Mouse (Mus musculus): ENCODE measurements around the gene Xrn2. TPM values are rescaled to one million over a fixed set of nuclear protein-coding genes. Genes with fewer than 3 reads are reported as not detected.

Gene Xrn2
- polyA plus RNA-seq, 1 experiment = 35.1 TPM

- no peak for DNase-seq
- Histone ChIP-seq H3K4me1 (replicated peaks; ENCODE audit: control insufficient read depth, insufficient read depth, low read length) (no peaks in the 10 kb centered on the region), H3K27ac (ENCODE audit: control insufficient read depth, insufficient read depth, low read length) (no peak overlapping the region), H3K27me3 (ENCODE audit: control insufficient read depth, insufficient read depth, low read length) (no peaks in the 10 kb centered on the region), H3K36me3 (ENCODE audit: control insufficient read depth, insufficient read depth, low read length) (peaks cover 40% of the 10 kb centered on the region), H3K4me3 (ENCODE audit: control insufficient read depth, insufficient read depth, low read length) (no peak overlapping the region)
- WGBS = 87% methylated on average over 1 of the region's 1 CpGs
- TF ChIP-seq CTCF (IDR thresholded peaks at IDR 0.05; ENCODE audit: borderline replicate concordance, control insufficient read depth, extremely low read depth, insufficient read depth, low read length, poor library complexity) = no peak
- TF ChIP-seq POLR2A (IDR thresholded peaks at IDR 0.05; ENCODE audit: control insufficient read depth, extremely low read depth, insufficient read depth, low read length, poor library complexity) = no peak
Measured at GRCm38 (mm10) chr2:147070305-147070704, 57.5 kb downstream of the Xrn2 start.

- WGBS = 96% methylated on average over 2 of the region's 2 CpGs
- TF ChIP-seq CTCF (IDR thresholded peaks at IDR 0.05; ENCODE audit: borderline replicate concordance, control insufficient read depth, extremely low read depth, insufficient read depth, low read length, poor library complexity) = no peak
- TF ChIP-seq POLR2A (IDR thresholded peaks at IDR 0.05; ENCODE audit: control insufficient read depth, extremely low read depth, insufficient read depth, low read length, poor library complexity) = no peak
- no peak overlapping the region for H3K27ac ChIP-seq (ENCODE audit: control insufficient read depth, insufficient read depth, low read length)
Measured at GRCm38 (mm10) chr2:147073962-147074361, 61.2 kb downstream of the Xrn2 start.

DNA sequence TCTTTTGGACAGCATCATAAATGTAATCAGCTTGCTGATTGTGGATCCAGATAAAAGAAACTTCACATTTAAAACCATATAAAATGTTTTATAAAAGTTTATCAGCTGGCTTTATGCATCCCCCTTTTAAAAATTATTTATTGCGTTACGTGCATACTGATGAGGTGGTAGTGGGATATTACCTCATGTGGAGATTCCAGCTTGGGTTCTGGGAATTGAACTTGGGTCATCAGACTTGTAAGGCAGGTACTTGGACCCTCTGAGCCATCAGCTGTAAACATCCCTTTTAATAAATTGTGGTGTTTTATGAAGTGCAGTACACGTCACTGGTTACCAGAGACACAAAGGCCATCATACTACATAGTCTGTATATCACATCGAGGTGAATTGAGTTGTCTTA, 61.6 kb downstream of the Xrn2 start:
- DNase-seq = no peak
- Histone ChIP-seq H3K36me3 (ENCODE audit: control insufficient read depth, insufficient read depth, low read length) (peaks cover 47% of the 10 kb centered on the region), H3K4me3 (ENCODE audit: control insufficient read depth, insufficient read depth, low read length) (no peak overlapping the region), H3K27me3 (ENCODE audit: control insufficient read depth, insufficient read depth, low read length) (no peaks in the 10 kb centered on the region), H3K27ac (ENCODE audit: control insufficient read depth, insufficient read depth, low read length) (no peak overlapping the region), H3K4me1 (replicated peaks; ENCODE audit: control insufficient read depth, insufficient read depth, low read length) (no peaks in the 10 kb centered on the region)
- WGBS = over 99% methylated on average over 4 of the region's 4 CpGs
- TF ChIP-seq CTCF (IDR thresholded peaks at IDR 0.05; ENCODE audit: borderline replicate concordance, control insufficient read depth, extremely low read depth, insufficient read depth, low read length, poor library complexity) (no peak), POLR2A (IDR thresholded peaks at IDR 0.05; ENCODE audit: control insufficient read depth, extremely low read depth, insufficient read depth, low read length, poor library complexity) (no peak)

More at GRCm38 (mm10) chr2:147073962-147074361, 61.2 kb downstream of the Xrn2 start:
- no peaks in the 10 kb centered on the region for H3K27me3 ChIP-seq (ENCODE audit: control insufficient read depth, insufficient read depth, low read length)
- no peak overlapping the region for H3K4me3 ChIP-seq (ENCODE audit: control insufficient read depth, insufficient read depth, low read length)
- H3K4me1 ChIP-seq (replicated peaks; ENCODE audit: control insufficient read depth, insufficient read depth, low read length) = no peaks in the 10 kb centered on the region
- no peak for DNase-seq
- H3K36me3 ChIP-seq (ENCODE audit: control insufficient read depth, insufficient read depth, low read length) = peaks cover 52% of the 10 kb centered on the region

DNA sequence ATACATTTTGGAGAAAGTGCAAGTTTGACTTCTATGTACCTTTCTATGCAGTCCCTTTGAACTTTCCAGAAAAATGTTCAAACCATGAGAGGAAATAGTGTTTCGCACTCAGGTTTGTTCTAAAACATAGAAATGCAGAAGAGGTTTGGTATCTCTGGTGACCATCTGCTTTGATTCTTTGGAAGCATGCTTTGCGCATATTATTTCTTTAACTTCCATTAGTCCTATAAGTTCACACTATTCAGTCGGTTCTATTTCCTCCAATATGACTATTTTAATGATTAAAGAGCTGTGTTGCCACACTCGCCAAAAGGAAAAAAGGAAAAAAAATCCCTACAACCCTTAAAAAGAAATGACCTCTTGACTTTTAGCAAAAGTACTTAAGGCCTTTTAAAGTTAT, 69.6 kb downstream of the Xrn2 start:
- no peak overlapping the region for H3K4me3 ChIP-seq (ENCODE audit: control insufficient read depth, insufficient read depth, low read length)
- peaks cover 23% of the 10 kb centered on the region for H3K27me3 ChIP-seq (ENCODE audit: control insufficient read depth, insufficient read depth, low read length)
- DNase-seq = no peak
- TF ChIP-seq CTCF (IDR thresholded peaks at IDR 0.05; ENCODE audit: borderline replicate concordance, control insufficient read depth, extremely low read depth, insufficient read depth, low read length, poor library complexity) (no peak), POLR2A (IDR thresholded peaks at IDR 0.05; ENCODE audit: control insufficient read depth, extremely low read depth, insufficient read depth, low read length, poor library complexity) (no peak)
- no peak overlapping the region for H3K27ac ChIP-seq (ENCODE audit: control insufficient read depth, insufficient read depth, low read length)
- 75% methylated on average over 4 of the region's 4 CpGs for WGBS
- peaks cover 2% of the 10 kb centered on the region; the same call in 1 of the 2 replicates for H3K36me3 ChIP-seq (ENCODE audit: control insufficient read depth, insufficient read depth, low read length)
- peaks cover 13% of the 10 kb centered on the region for H3K4me1 ChIP-seq (replicated peaks; ENCODE audit: control insufficient read depth, insufficient read depth, low read length)

DNA sequence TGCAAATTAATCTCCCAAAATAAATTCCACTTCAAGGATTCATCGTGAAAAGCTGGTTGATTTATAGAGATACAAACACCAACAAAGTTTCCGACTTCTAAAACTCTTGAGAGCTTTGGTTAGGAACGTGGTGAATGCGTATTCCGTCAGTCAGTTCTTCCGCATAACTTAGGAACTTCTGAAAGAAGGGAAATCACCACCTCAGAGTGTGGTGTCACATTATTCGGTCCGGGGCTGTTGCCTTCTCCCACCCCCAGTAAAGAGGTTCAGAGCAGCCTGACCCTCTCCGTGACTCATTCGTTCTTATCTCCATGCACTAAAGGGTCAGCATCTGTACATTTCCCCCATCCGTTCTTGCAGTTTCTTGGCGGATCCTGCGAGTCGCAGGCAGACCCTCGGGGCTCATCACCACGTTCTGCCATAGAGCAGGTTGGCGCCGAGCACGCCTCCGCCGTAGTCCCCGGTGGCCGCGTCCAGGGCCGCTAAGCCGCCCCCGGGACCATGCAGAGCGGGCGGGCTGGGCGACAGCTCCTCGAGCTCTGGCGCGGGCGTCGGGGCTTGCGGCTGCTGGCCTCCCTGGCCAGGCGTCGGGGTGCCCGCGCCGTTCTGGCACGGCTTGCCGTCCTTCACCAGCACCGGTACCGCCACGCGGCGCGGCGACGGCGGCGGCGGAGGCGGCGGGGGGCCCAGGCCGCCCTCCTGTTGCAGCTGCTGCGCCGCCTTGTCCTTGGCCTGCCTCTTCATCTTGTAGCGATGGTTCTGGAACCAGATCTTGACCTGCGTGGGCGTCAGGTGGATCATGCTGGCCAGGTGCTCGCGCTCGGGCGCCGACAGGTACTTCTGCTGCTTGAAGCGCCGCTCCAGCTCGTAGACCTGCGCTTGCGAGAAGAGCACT, 70.9 kb downstream of the Xrn2 start:
- Histone ChIP-seq H3K4me3 (ENCODE audit: control insufficient read depth, insufficient read depth, low read length) (no peak overlapping the region), H3K36me3 (ENCODE audit: control insufficient read depth, insufficient read depth, low read length) (no peaks in the 10 kb centered on the region), H3K4me1 (replicated peaks; ENCODE audit: control insufficient read depth, insufficient read depth, low read length) (peaks cover 13% of the 10 kb centered on the region), H3K27me3 (ENCODE audit: control insufficient read depth, insufficient read depth, low read length) (peaks cover 23% of the 10 kb centered on the region), H3K27ac (ENCODE audit: control insufficient read depth, insufficient read depth, low read length) (no peak overlapping the region)
- 4% methylated on average over 72 of the region's 72 CpGs for WGBS
- TF ChIP-seq CTCF (IDR thresholded peaks at IDR 0.05; ENCODE audit: borderline replicate concordance, control insufficient read depth, extremely low read depth, insufficient read depth, low read length, poor library complexity) = no peak
- TF ChIP-seq POLR2A (IDR thresholded peaks at IDR 0.05; ENCODE audit: control insufficient read depth, extremely low read depth, insufficient read depth, low read length, poor library complexity) = no peak
- peak; percentile 18 for DNase-seq

- no peak for TF ChIP-seq CTCF (IDR thresholded peaks at IDR 0.05; ENCODE audit: borderline replicate concordance, control insufficient read depth, extremely low read depth, insufficient read depth, low read length, poor library complexity)
- no peak for TF ChIP-seq POLR2A (IDR thresholded peaks at IDR 0.05; ENCODE audit: control insufficient read depth, extremely low read depth, insufficient read depth, low read length, poor library complexity)
- Histone ChIP-seq H3K36me3 (ENCODE audit: control insufficient read depth, insufficient read depth, low read length) (no peaks in the 10 kb centered on the region), H3K4me1 (replicated peaks; ENCODE audit: control insufficient read depth, insufficient read depth, low read length) (peaks cover 13% of the 10 kb centered on the region), H3K4me3 (ENCODE audit: control insufficient read depth, insufficient read depth, low read length) (no peak overlapping the region), H3K27me3 (ENCODE audit: control insufficient read depth, insufficient read depth, low read length) (peaks cover 23% of the 10 kb centered on the region), H3K27ac (ENCODE audit: control insufficient read depth, insufficient read depth, low read length) (no peak overlapping the region)
- 10% methylated on average over 106 of the region's 106 CpGs for WGBS
- DNase-seq = peak; percentile 2
Measured at GRCm38 (mm10) chr2:147084366-147085071, 71.7 kb downstream of the Xrn2 start.
